Mouse (Mus musculus): ENCODE data around the gene Tatdn2. TPM values are rescaled to one million over a fixed set of nuclear protein-coding genes. Genes with fewer than 3 reads are reported as not detected.

Gene Tatdn2
- 32.8 and 33.1 TPM in 2 replicates for polyA plus RNA-seq (2012; rRNA removed)

GRCm38 (mm10) chr6:113696582-113697221 lies at the start of gene Tatdn2:
Gene Tatdn2, plus strand, starts transcription at chr6:113697050.

DNA sequence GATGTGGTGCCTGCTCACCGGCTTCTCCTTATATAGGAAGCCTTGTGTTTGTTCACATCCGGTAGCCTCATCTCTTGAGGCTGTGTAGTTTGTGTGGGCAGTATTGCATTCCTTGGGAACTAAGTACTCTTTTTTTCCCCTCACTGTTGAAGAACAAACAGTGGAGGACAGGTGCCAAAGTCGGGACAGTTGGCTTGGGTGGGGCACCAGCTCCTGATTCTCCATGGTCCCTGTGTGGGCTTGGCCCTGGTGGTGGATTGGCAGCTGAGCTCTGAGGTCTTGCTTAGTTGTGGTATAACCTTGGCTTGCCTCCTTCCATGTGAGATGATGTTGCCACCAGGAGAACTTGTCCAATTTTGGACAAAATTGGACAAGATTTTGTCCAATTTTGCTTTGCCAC lies 23.0 kb downstream of the Tatdn2 start, which contains the start of gene Ghrl:
TSS of gene Ghrl (minus strand) at position 3 of the 400 bp plus-strand sequence.

DNA sequence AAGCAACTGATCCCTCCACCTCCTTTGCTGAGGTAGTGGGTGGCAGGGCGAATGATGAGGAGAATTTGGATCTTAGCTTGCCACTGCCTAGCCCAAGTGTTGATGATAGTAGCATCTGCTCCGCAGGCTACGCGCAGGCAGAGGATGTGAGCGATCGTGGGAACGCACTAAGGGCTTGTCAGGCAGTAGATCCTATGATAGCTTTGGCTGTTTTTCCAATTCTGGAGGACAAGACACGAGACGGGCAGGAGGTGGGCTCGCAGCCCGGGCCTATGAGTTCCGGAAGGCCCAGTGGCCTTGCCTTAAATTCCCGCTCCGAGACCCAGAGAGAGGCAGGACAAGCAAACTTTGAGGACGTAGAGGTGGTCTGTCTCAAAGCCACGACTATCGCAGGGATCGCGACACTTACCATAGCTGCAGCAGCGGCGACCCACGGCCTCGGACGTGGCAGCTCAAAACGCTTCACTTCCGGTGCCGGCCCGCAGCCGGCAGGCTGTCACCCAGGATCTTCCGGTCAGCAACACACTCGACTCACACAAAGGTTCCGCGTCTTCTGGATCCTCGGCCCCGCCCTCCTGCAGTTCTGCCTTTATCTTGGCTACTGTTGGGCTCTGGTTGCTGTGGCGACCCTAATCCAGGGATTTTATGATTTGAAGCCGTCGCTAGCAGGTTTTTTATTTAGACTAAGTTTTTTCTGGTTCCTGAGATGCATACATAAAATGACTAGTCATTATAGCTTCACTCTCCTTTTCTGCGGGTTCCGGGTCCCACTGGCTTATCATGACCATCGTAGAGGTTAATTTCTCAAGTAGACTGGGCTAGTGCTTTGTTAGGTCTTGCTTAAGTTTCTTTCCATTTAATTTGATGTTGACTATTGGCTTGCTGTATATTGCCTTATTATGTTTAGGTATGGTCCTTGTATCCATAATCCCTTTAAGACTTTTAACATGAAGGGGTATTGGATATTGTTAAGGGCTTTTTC lies 43.7 kb downstream of the Tatdn2 start, which contains the start of gene Sec13:
TSS of gene Sec13 (minus strand) at position 508 of the 982 bp plus-strand sequence.

Other genes with a start within 250 kb of the Tatdn2 start
- gene Il17re, start 238.6 kb upstream of the Tatdn2 start, polyA plus RNA-seq (2012; rRNA removed): 0.13 and 0.36 TPM in 2 replicates
- gene Il17rc, start 225.6 kb upstream of the Tatdn2 start, polyA plus RNA-seq (2012; rRNA removed): 3.5 and 4.0 TPM in 2 replicates
- 43.0 and 44.8 TPM in 2 replicates for gene Creld1, start 213.8 kb upstream of the Tatdn2 start, polyA plus RNA-seq (2012; rRNA removed)
- 13.0 and 13.1 TPM in 2 replicates for gene Prrt3, start 195.1 kb upstream of the Tatdn2 start, polyA plus RNA-seq (2012; rRNA removed)
- 74.1 and 76.8 TPM in 2 replicates for gene Emc3, start 165.4 kb upstream of the Tatdn2 start, polyA plus RNA-seq (2012; rRNA removed)
- 4.5 and 4.6 TPM in 2 replicates for gene Fancd2, start 165.4 kb upstream of the Tatdn2 start, polyA plus RNA-seq (2012; rRNA removed)
- 0.04 TPM in 1 of 2 replicates, not detected in the other for gene Fancd2os, start 96.3 kb upstream of the Tatdn2 start, polyA plus RNA-seq (2012; rRNA removed)
- 247 and 262 TPM in 2 replicates for gene Brk1, start 92.3 kb upstream of the Tatdn2 start, polyA plus RNA-seq (2012; rRNA removed)
- 55.8 and 61.6 TPM in 2 replicates for gene Vhl, start 73.1 kb upstream of the Tatdn2 start, polyA plus RNA-seq (2012; rRNA removed)
- gene Irak2, start 58.6 kb upstream of the Tatdn2 start, polyA plus RNA-seq (2012; rRNA removed): 4.9 and 5.6 TPM in 2 replicates
- gene Ghrl, start 22.8 kb downstream of the Tatdn2 start, polyA plus RNA-seq (2012; rRNA removed): 0.13 and 0.47 TPM in 2 replicates
- gene Sec13, start 43.7 kb downstream of the Tatdn2 start, polyA plus RNA-seq (2012; rRNA removed): 189 and 193 TPM in 2 replicates

Data from central nervous system, embryonic 18 days (tissue).